Mouse (Mus musculus): Measurements from ENCODE around the gene Phf24. TPM values are rescaled to one million over a fixed set of nuclear protein-coding genes. Genes with fewer than 3 reads are reported as not detected.

Phf24 gene
- polyA plus RNA-seq, 1 experiment from 2014 or later = 45.8 TPM

DNA sequence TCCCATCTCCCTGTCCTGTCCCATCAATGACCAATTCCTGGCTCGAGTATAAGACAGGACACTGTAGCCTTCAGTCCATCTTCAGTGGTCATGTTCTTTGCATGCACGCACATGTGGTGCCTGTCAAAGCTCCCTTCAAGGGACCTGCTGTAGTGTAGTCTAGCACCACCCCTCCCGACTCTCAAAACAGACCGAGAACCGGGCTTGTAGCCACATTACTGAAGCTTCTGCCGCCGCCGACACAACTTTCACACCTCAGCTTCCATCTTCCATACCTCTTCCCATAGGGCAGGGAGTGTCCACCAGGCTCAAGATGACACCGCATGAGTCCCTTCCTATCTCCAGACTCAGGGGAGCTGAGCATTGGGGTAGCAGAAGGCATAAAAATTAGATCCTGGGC, 27.7 kb downstream of the Phf24 start:
- peaks cover 4% of the 10 kb centered on the region; the same call in 1 of the 2 replicates for H3K36me3 ChIP-seq (ENCODE audit: control insufficient read depth, insufficient read depth, low read length)
- no peak overlapping the region for H3K4me3 ChIP-seq (ENCODE audit: low read depth, low read length)
- no peaks in the 10 kb centered on the region for H3K9me3 ChIP-seq (replicated peaks; ENCODE audit: control insufficient read depth, low read length, poor library complexity, severe bottlenecking)
- peaks cover 28% of the 10 kb centered on the region for H3K4me1 ChIP-seq (ENCODE audit: control insufficient read depth, insufficient read depth, low read length)
- no peak overlapping the region for H3K9ac ChIP-seq (ENCODE audit: low read depth, low read length)
- no peaks in the 10 kb centered on the region for H3K27me3 ChIP-seq (ENCODE audit: control insufficient read depth, insufficient read depth, low read depth, low read length)
- H3K27ac ChIP-seq (ENCODE audit: low read length) = no peak overlapping the region
- WGBS = 93% methylated on average over 9 of the region's 9 CpGs
- ATAC-seq = no peak
- H3K4me2 ChIP-seq (ENCODE audit: low read length) = no peak overlapping the region

DNA sequence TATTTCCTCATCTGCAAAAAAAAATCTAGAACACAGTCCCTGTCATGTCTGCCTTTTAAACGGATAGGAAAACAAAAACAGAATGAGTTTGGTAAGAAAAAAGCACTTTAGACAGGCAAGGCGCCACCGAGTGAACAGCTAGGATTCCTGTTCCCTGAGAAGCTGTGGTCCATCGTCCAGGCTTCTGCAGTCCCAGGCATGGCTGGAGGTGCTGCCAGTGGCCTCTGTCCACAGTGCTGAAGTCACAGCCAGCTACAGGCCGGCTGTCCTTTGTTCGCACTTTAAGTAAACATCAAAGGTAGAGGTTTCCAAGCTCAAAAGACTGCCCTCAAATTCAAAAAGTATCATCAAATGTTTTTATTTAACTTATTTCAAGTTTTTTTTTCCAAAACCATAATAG, 28.6 kb downstream of the Phf24 start:
- Histone ChIP-seq H3K4me2 (ENCODE audit: low read length) (no peak overlapping the region), H3K4me1 (ENCODE audit: control insufficient read depth, insufficient read depth, low read length) (peaks cover 30% of the 10 kb centered on the region), H3K27ac (ENCODE audit: low read length) (no peak overlapping the region), H3K9me3 (replicated peaks; ENCODE audit: control insufficient read depth, low read length, poor library complexity, severe bottlenecking) (no peaks in the 10 kb centered on the region), H3K27me3 (ENCODE audit: control insufficient read depth, insufficient read depth, low read depth, low read length) (no peaks in the 10 kb centered on the region), H3K36me3 (ENCODE audit: control insufficient read depth, insufficient read depth, low read length) (0 out of 2 replicates have a peak, but pooled peaks cover 3% of the 10 kb centered on the region), H3K4me3 (ENCODE audit: low read depth, low read length) (no peak overlapping the region), H3K9ac (ENCODE audit: low read depth, low read length) (no peak overlapping the region)
- 14% methylated on average over 6 of the region's 6 CpGs for WGBS
- ATAC-seq = no peak

GRCm38 (mm10) chr4:42945445-42945844, 29.0 kb downstream of the Phf24 start:
- Histone ChIP-seq H3K27me3 (ENCODE audit: control insufficient read depth, insufficient read depth, low read depth, low read length) (no peaks in the 10 kb centered on the region), H3K9me3 (replicated peaks; ENCODE audit: control insufficient read depth, low read length, poor library complexity, severe bottlenecking) (no peaks in the 10 kb centered on the region), H3K4me3 (ENCODE audit: low read depth, low read length) (no peak overlapping the region), H3K4me2 (ENCODE audit: low read length) (no peak overlapping the region), H3K4me1 (ENCODE audit: control insufficient read depth, insufficient read depth, low read length) (peaks cover 30% of the 10 kb centered on the region), H3K36me3 (ENCODE audit: control insufficient read depth, insufficient read depth, low read length) (no peaks in the 10 kb centered on the region), H3K27ac (ENCODE audit: low read length) (0 out of 2 replicates have a peak overlapping the region, but pooled peaks have one; percentile 5), H3K9ac (ENCODE audit: low read depth, low read length) (no peak overlapping the region)
- no peak for ATAC-seq
- 86% methylated on average over 3 of the region's 3 CpGs for WGBS

DNA sequence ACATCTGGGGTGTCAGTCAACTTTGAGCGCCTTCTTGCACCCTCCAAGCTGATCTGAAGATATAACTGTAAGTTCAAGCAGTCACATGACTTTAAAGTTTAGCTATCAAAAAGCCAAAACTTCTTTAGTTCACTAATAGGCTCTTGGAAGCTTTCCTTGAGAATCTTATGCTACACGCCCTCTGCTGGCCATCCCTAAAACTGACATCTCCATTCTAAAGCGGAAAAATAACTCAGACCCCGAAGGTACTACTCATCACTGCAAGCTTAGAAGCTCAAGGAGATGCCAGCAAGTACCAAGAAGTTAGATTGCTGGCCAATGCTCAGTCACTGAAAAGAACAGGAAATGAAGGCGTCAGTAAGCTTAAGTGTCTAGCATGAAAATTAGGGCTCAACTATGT, 29.5 kb downstream of the Phf24 start:
- Histone ChIP-seq H3K9ac (ENCODE audit: low read depth, low read length) (peak overlapping the region; percentile 37; the same call in 1 of the 2 replicates), H3K4me3 (ENCODE audit: low read depth, low read length) (no peak overlapping the region), H3K27ac (ENCODE audit: low read length) (peak overlapping the region; percentile 93), H3K4me1 (ENCODE audit: control insufficient read depth, insufficient read depth, low read length) (peaks cover 30% of the 10 kb centered on the region), H3K9me3 (replicated peaks; ENCODE audit: control insufficient read depth, low read length, poor library complexity, severe bottlenecking) (no peaks in the 10 kb centered on the region), H3K4me2 (ENCODE audit: low read length) (peak overlapping the region; percentile 44), H3K27me3 (ENCODE audit: control insufficient read depth, insufficient read depth, low read depth, low read length) (no peaks in the 10 kb centered on the region), H3K36me3 (ENCODE audit: control insufficient read depth, insufficient read depth, low read length) (no peaks in the 10 kb centered on the region)
- 4% methylated on average over 5 of the region's 5 CpGs for WGBS
- no peak for ATAC-seq

DNA sequence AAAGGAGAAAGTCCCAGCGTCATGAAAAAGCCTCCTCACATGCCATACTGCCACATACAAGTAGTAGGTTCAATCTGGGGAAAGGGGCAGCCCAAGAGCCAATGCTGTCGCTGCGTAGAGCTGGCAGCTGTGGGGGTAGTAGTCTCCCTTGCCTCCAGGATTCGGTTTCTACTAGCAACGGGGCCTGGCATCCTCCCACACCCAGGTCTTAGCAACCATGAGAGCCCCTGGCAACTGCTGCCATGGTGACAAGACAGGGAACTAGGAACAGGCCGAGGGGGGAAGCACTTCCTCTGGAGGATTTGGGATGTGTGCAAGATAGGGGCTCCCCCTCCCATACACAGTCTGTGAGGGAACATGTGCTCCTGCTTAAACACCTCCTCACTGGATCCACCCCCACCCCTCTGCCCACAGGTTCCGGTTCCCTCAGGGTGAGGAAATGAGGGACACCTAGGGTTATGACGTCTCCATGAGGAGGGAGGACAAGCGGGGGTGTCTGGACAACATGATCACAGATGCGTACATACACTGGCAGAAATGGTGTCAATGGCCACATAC, 30.4 kb downstream of the Phf24 start:
- ATAC-seq = peak; percentile 57
- Histone ChIP-seq H3K27me3 (ENCODE audit: control insufficient read depth, insufficient read depth, low read depth, low read length) (no peaks in the 10 kb centered on the region), H3K4me2 (ENCODE audit: low read length) (peak overlapping the region; percentile 44), H3K9me3 (replicated peaks; ENCODE audit: control insufficient read depth, low read length, poor library complexity, severe bottlenecking) (no peaks in the 10 kb centered on the region), H3K4me1 (ENCODE audit: control insufficient read depth, insufficient read depth, low read length) (peaks cover 37% of the 10 kb centered on the region), H3K27ac (ENCODE audit: low read length) (peak overlapping the region; percentile 93), H3K36me3 (ENCODE audit: control insufficient read depth, insufficient read depth, low read length) (no peaks in the 10 kb centered on the region), H3K4me3 (ENCODE audit: low read depth, low read length) (no peak overlapping the region; the same call in 1 of the 2 replicates), H3K9ac (ENCODE audit: low read depth, low read length) (peak overlapping the region; percentile 37; the same call in 1 of the 2 replicates)
- WGBS = 14% methylated on average over 10 of the region's 10 CpGs

GRCm38 (mm10) chr4:42948527-42948926, 32.1 kb downstream of the Phf24 start:
- H3K27me3 ChIP-seq (ENCODE audit: control insufficient read depth, insufficient read depth, low read depth, low read length) = no peaks in the 10 kb centered on the region
- peak overlapping the region; percentile 76 for H3K27ac ChIP-seq (ENCODE audit: low read length)
- no peak overlapping the region for H3K9ac ChIP-seq (ENCODE audit: low read depth, low read length)
- H3K4me3 ChIP-seq (ENCODE audit: low read depth, low read length) = no peak overlapping the region
- ATAC-seq = no peak
- WGBS = 35% methylated on average over 12 of the region's 13 CpGs
- no peaks in the 10 kb centered on the region for H3K36me3 ChIP-seq (ENCODE audit: control insufficient read depth, insufficient read depth, low read length)
- no peaks in the 10 kb centered on the region for H3K9me3 ChIP-seq (replicated peaks; ENCODE audit: control insufficient read depth, low read length, poor library complexity, severe bottlenecking)
- peaks cover 54% of the 10 kb centered on the region for H3K4me1 ChIP-seq (ENCODE audit: control insufficient read depth, insufficient read depth, low read length)
- H3K4me2 ChIP-seq (ENCODE audit: low read length) = no peak overlapping the region; the same call in 1 of the 2 replicates

- 14% methylated on average over 14 of the region's 14 CpGs for WGBS
- peak overlapping the region; percentile 30 for H3K9ac ChIP-seq (ENCODE audit: low read depth, low read length)
- H3K4me1 ChIP-seq (ENCODE audit: control insufficient read depth, insufficient read depth, low read length) = peaks cover 60% of the 10 kb centered on the region
These were observed 32.7 kb downstream of the Phf24 start for GRCm38 (mm10) chr4:42949051-42949675.

GRCm38 (mm10) chr4:42949676-42950051, 33.2 kb downstream of the Phf24 start, which contains the start of gene Dnajb5:
Dnajb5 (plus strand) TSS chr4:42949814.
- Histone ChIP-seq H3K4me1 (ENCODE audit: control insufficient read depth, insufficient read depth, low read length) (peaks cover 65% of the 10 kb centered on the region), H3K4me3 (ENCODE audit: low read depth, low read length) (peak within 1 kb of the TSS; percentile 79), H3K36me3 (ENCODE audit: control insufficient read depth, insufficient read depth, low read length) (no peaks in the 10 kb centered on the region), H3K27me3 (ENCODE audit: control insufficient read depth, insufficient read depth, low read depth, low read length) (no peaks in the 10 kb centered on the region), H3K4me2 (ENCODE audit: low read length) (peak within 1 kb of the TSS; percentile 86), H3K9me3 (replicated peaks; ENCODE audit: control insufficient read depth, low read length, poor library complexity, severe bottlenecking) (no peaks in the 10 kb centered on the region), H3K27ac (ENCODE audit: low read length) (peak within 1 kb of the TSS; percentile 95), H3K9ac (ENCODE audit: low read depth, low read length) (peak within 1 kb of the TSS; percentile 96)
- peak; percentile 95 for ATAC-seq
- WGBS = under 1% methylated on average over 39 of the region's 39 CpGs

More at GRCm38 (mm10) chr4:42949051-42949675, 32.7 kb downstream of the Phf24 start:
- H3K9me3 ChIP-seq (replicated peaks; ENCODE audit: control insufficient read depth, low read length, poor library complexity, severe bottlenecking) = no peaks in the 10 kb centered on the region
- peak overlapping the region; percentile 79 for H3K4me3 ChIP-seq (ENCODE audit: low read depth, low read length)
- peak overlapping the region; percentile 86 for H3K4me2 ChIP-seq (ENCODE audit: low read length)
- peak overlapping the region; percentile 76 for H3K27ac ChIP-seq (ENCODE audit: low read length)
- H3K36me3 ChIP-seq (ENCODE audit: control insufficient read depth, insufficient read depth, low read length) = no peaks in the 10 kb centered on the region
- no peaks in the 10 kb centered on the region for H3K27me3 ChIP-seq (ENCODE audit: control insufficient read depth, insufficient read depth, low read depth, low read length)
- ATAC-seq = no peak

- H3K9me3 ChIP-seq (replicated peaks; ENCODE audit: control insufficient read depth, low read length, poor library complexity, severe bottlenecking) = no peaks in the 10 kb centered on the region
- no peaks in the 10 kb centered on the region for H3K27me3 ChIP-seq (ENCODE audit: control insufficient read depth, insufficient read depth, low read depth, low read length)
- peak overlapping the region; percentile 95 for H3K27ac ChIP-seq (ENCODE audit: low read length)
- peaks cover 69% of the 10 kb centered on the region for H3K4me1 ChIP-seq (ENCODE audit: control insufficient read depth, insufficient read depth, low read length)
- ATAC-seq = peak; percentile 64
- no peaks in the 10 kb centered on the region for H3K36me3 ChIP-seq (ENCODE audit: control insufficient read depth, insufficient read depth, low read length)
- peak overlapping the region; percentile 96 for H3K9ac ChIP-seq (ENCODE audit: low read depth, low read length)
- WGBS = 0% methylated on average over 24 of the region's 27 CpGs
- H3K4me3 ChIP-seq (ENCODE audit: low read depth, low read length) = peak overlapping the region; percentile 79
- H3K4me2 ChIP-seq (ENCODE audit: low read length) = peak overlapping the region; percentile 86
These were observed 33.7 kb downstream of the Phf24 start for GRCm38 (mm10) chr4:42950065-42950558.
